Mouse (Mus musculus) cerebellum, adult 2 months (tissue): ENCODE results near the gene Slc7a15. TPM values are rescaled to one million over a fixed set of nuclear protein-coding genes. Genes with fewer than 3 reads are reported as not detected.
"Not testable (repeated sequence)": the region's sequence is repeated elsewhere in the genome, so short reads cannot be mapped to it uniquely, and the experiment has no call there.

ENCODE experiments used
- DNase-seq, 2 experiments: peaks; one replicate each; pipeline ENCODE4 v3.0.0; 2021
- H3K27ac ChIP-seq: fragments of 200-500 bp; 2 replicates; pipeline ENCODE4 v1.5.1; 2012; ENCODE audit warnings: low read length, control low read depth, inconsistent platforms; ENCODE audit not compliant: insufficient read depth
- H3K27me3 ChIP-seq: fragments of 200-500 bp; 2 replicates; pipeline ENCODE4 v1.6.1; 2012; ENCODE audit warnings: inconsistent platforms, mild to moderate bottlenecking, low read length, moderate library complexity; ENCODE audit not compliant: control insufficient read depth, insufficient read depth
- H3K4me1 ChIP-seq: fragments of 200-500 bp; 2 replicates; pipeline ENCODE4 v1.6.1; 2011; ENCODE audit warnings: low read length; ENCODE audit not compliant: control insufficient read depth, insufficient read depth
- H3K4me3 ChIP-seq: fragments of 200-500 bp; replicated peaks from 2 replicates; pipeline ENCODE3; 2011; ENCODE audit warnings: mild to moderate bottlenecking, low read depth, low read length, control low read depth; ENCODE audit not compliant: insufficient read depth
- CTCF ChIP-seq: fragments of 200-500 bp; IDR thresholded peaks from 2 replicates; pipeline ENCODE4 v1.5.1; 2011; ENCODE audit warnings: low read depth, mild to moderate bottlenecking, control low read depth, low read length, moderate library complexity, borderline replicate concordance; ENCODE audit not compliant: insufficient read depth
- POLR2A ChIP-seq: fragments of 200-500 bp; IDR thresholded peaks from 2 replicates; pipeline ENCODE4 v1.6.1; 2011; ENCODE audit warnings: low read length, control low read depth, borderline replicate concordance; ENCODE audit not compliant: insufficient read depth
- WGBS: fragments of 180-500 bp; shearing (Covaris S2); methylation state at CpG from one replicate; pipeline ENCODE4 v1.1.7; 2018; 5-methylcytosine and 5-hydroxymethylcytosine counted together
- polyA plus RNA-seq: library from polyadenylated mRNA; depleted of rRNA; stranded (reverse); fragments of >200 nt; gene quantifications from 2 replicates; pipeline ENCODE4 v1.2.3, GENCODE M21; 2012; rRNA removed

Slc7a15 gene
- 0.10 TPM in 1 of 2 replicates, not detected in the other for polyA plus RNA-seq

GRCm38 (mm10) chr12:8598966-8599365 lies at the start of gene Slc7a15:
Gene Slc7a15, minus strand, starts transcription at chr12:8599066.
- H3K27me3 ChIP-seq, H3K27ac ChIP-seq, DNase-seq, H3K4me1 ChIP-seq, H3K4me3 ChIP-seq: not testable (repeated sequence)
- WGBS, result 75% methylated on average over 7 of the region's 7 CpGs

- DNase-seq, H3K4me3 ChIP-seq: not testable (repeated sequence)
- 75% methylated on average over 8 of the region's 8 CpGs for WGBS
Observed at GRCm38 (mm10) chr12:8648211-8648610, 49.3 kb upstream of the Slc7a15 start.

GRCm38 (mm10) chr12:8641425-8641735 lies 42.5 kb upstream of the Slc7a15 start:
- DNase-seq, result no peak
- 10% methylated on average over 10 of the region's 10 CpGs for WGBS
- Histone ChIP-seq H3K4me1 (no peaks in the 10 kb centered on the region), H3K27ac (peak overlapping the region; percentile 45; the same call in 1 of the 2 replicates), H3K4me3 (peak overlapping the region; percentile 91), H3K27me3 (no peaks in the 10 kb centered on the region)
- TF ChIP-seq POLR2A (no peak), CTCF (no peak)

More at GRCm38 (mm10) chr12:8648211-8648610, 49.3 kb upstream of the Slc7a15 start:
- not testable (repeated sequence) for H3K4me1 ChIP-seq, H3K27ac ChIP-seq, H3K27me3 ChIP-seq

- no peak for TF ChIP-seq CTCF
- no peak for TF ChIP-seq POLR2A
- Histone ChIP-seq H3K4me3 (peak overlapping the region; percentile 91), H3K4me1 (no peaks in the 10 kb centered on the region), H3K27me3 (no peaks in the 10 kb centered on the region), H3K27ac (peak overlapping the region; percentile 100)
- under 1% methylated on average over 46 of the region's 47 CpGs for WGBS
- peak; percentile 98 to 100 for DNase-seq
Observed at GRCm38 (mm10) chr12:8640711-8641424, 42.0 kb upstream of the Slc7a15 start.

GRCm38 (mm10) chr12:8640186-8640585 lies 41.3 kb upstream of the Slc7a15 start:
- H3K27me3 ChIP-seq, H3K4me1 ChIP-seq, H3K27ac ChIP-seq: not testable (repeated sequence)
- WGBS, result 4% methylated on average over 2 of the region's 2 CpGs
- peak overlapping the region; percentile 28 for H3K4me3 ChIP-seq
- DNase-seq, result peak in 1 of 2 experiments; percentile 29

- TF ChIP-seq CTCF, result peak; percentile 76
- peak; percentile 72 to 83 for DNase-seq
- H3K27ac ChIP-seq, H3K4me3 ChIP-seq, H3K27me3 ChIP-seq, H3K4me1 ChIP-seq: not testable (repeated sequence)
- WGBS, result 76% methylated on average over 10 of the region's 10 CpGs
Observed at GRCm38 (mm10) chr12:8638411-8639087, 39.7 kb upstream of the Slc7a15 start.

- WGBS, result 96% methylated on average over 14 of the region's 14 CpGs
- TF ChIP-seq POLR2A (no peak), CTCF (no peak)
- no peaks in the 10 kb centered on the region for H3K27me3 ChIP-seq
Observed at GRCm38 (mm10) chr12:8636945-8637344, 38.1 kb upstream of the Slc7a15 start.

GRCm38 (mm10) chr12:8635546-8635945 lies 36.7 kb upstream of the Slc7a15 start:
- Histone ChIP-seq H3K27ac (no peak overlapping the region), H3K4me1 (no peaks in the 10 kb centered on the region), H3K4me3 (no peak overlapping the region), H3K27me3 (no peaks in the 10 kb centered on the region)
- TF ChIP-seq CTCF (no peak), POLR2A (no peak)
- no peak for DNase-seq
- WGBS, result 98% methylated on average over 4 of the region's 4 CpGs

More at GRCm38 (mm10) chr12:8636945-8637344, 38.1 kb upstream of the Slc7a15 start:
- no peak for DNase-seq
- Histone ChIP-seq H3K4me1 (no peaks in the 10 kb centered on the region), H3K4me3 (no peak overlapping the region), H3K27ac (no peak overlapping the region)
